Mouse (Mus musculus) pancreas, adult 10 weeks (tissue): ENCODE results near the gene Cdca5. TPM values are rescaled to one million over a fixed set of nuclear protein-coding genes. Genes with fewer than 3 reads are reported as not detected.

Experiments
- polyA plus RNA-seq: library from polyadenylated mRNA; stranded (reverse); fragments of 350-450 nt; fragmentation: Illumina TruSeq; extraction: RNeasy Lipid Tissue Mini Kit (QIAGEN cat#74804); gene quantifications from one replicate; pipeline ENCODE4 v1.2.3, GENCODE M21; 2015; ENCODE audit warnings: low read depth, low replicate concordance; ENCODE audit not compliant: insufficient read depth

Cdca5 gene
- polyA plus RNA-seq, 1 experiment from 2014 or later, result not detected

Other genes with a start within 250 kb of the Cdca5 start
- 2.3 TPM for gene Frmd8, start 209.7 kb upstream of the Cdca5 start, polyA plus RNA-seq
- gene Slc25a45, start 207.2 kb upstream of the Cdca5 start, polyA plus RNA-seq, result 7.3 TPM
- not detected for gene Tigd3, start 190.8 kb upstream of the Cdca5 start, polyA plus RNA-seq
- gene Dpf2, start 172.0 kb upstream of the Cdca5 start, polyA plus RNA-seq, result 16.6 TPM
- gene Cdc42ep2, start 160.2 kb upstream of the Cdca5 start, polyA plus RNA-seq, result 4.4 TPM
- 6.8 TPM for gene Pola2, start 120.8 kb upstream of the Cdca5 start, polyA plus RNA-seq
- gene Slc22a20, start 98.8 kb upstream of the Cdca5 start, polyA plus RNA-seq, result not detected
- 5.9 TPM for gene Capn1, start 69.1 kb upstream of the Cdca5 start, polyA plus RNA-seq
- 76.9 TPM for gene Syvn1, start 38.4 kb upstream of the Cdca5 start, polyA plus RNA-seq
- gene Mrpl49, start 27.2 kb upstream of the Cdca5 start, polyA plus RNA-seq, result 5.0 TPM
- gene Fau, start 27.1 kb upstream of the Cdca5 start, polyA plus RNA-seq, result 570 TPM
- gene Znhit2, start 23.8 kb upstream of the Cdca5 start, polyA plus RNA-seq, result 7.4 TPM
- gene Tm7sf2, start 16.6 kb upstream of the Cdca5 start, polyA plus RNA-seq, result 14.9 TPM
- gene Vps51, start 7.8 kb upstream of the Cdca5 start, polyA plus RNA-seq, result 19.7 TPM
- gene Tmem262, start 5.0 kb upstream of the Cdca5 start, polyA plus RNA-seq, result not detected
- not detected for gene Gm28374, start 2.7 kb upstream of the Cdca5 start, polyA plus RNA-seq
- gene Zfpl1, start within 50 bp of the Cdca5 start, polyA plus RNA-seq, result 16.8 TPM
- gene AC131692.1, start 9.4 kb downstream of the Cdca5 start, polyA plus RNA-seq, result not detected
- not detected for gene Naaladl1, start 20.8 kb downstream of the Cdca5 start, polyA plus RNA-seq
- 3.3 TPM for gene Sac3d1, start 33.7 kb downstream of the Cdca5 start, polyA plus RNA-seq
- gene Snx15, start 43.3 kb downstream of the Cdca5 start, polyA plus RNA-seq, result 10.1 TPM
- gene Batf2, start 56.0 kb downstream of the Cdca5 start, polyA plus RNA-seq, result 1.2 TPM
- 9.0 TPM for gene Arl2, start 56.6 kb downstream of the Cdca5 start, polyA plus RNA-seq
- not detected for gene Majin, start 99.4 kb downstream of the Cdca5 start, polyA plus RNA-seq
- gene Gpha2, start 141.4 kb downstream of the Cdca5 start, polyA plus RNA-seq, result not detected
- gene Ppp2r5b, start 150.9 kb downstream of the Cdca5 start, polyA plus RNA-seq, result 8.9 TPM
- 8.4 TPM for gene Atg2a, start 156.7 kb downstream of the Cdca5 start, polyA plus RNA-seq
- 9.0 TPM for gene Ehd1, start 191.7 kb downstream of the Cdca5 start, polyA plus RNA-seq
- 20.5 TPM for gene Cdc42bpg, start 221.5 kb downstream of the Cdca5 start, polyA plus RNA-seq
- gene Men1, start 250.0 kb downstream of the Cdca5 start, polyA plus RNA-seq, result 16.3 TPM